Mouse (Mus musculus): ENCODE measurements around the gene Gnao1. TPM values are rescaled to one million over a fixed set of nuclear protein-coding genes. Genes with fewer than 3 reads are reported as not detected.

Gene Gnao1
- polyA plus RNA-seq, 1 experiment from 2014 or later = 242 TPM

DNA sequence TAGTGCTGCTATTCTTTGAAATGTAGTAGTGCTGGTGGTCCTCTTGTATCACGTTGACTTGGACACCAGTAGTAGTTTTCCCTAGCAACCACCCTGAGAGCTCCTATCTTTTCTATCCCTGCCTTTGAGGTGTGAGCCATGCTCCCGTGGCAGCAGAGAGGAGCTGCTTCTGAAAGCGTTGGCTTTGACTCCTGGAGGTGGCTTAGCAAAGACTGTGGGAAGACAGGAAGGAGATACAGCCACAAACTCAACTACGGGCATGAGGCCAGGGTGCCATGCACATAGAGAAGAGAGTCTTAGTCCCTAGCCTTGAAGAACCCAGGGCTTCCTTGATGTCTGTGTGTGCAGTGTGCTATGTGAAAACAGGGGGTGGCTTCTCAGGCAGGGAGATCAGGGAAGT, 10.2 kb downstream of the Gnao1 start:
- H3K4me1 ChIP-seq = peaks cover 32% of the 10 kb centered on the region
- H3K9ac ChIP-seq = no peak overlapping the region
- H3K9me3 ChIP-seq = no peaks in the 10 kb centered on the region
- peaks cover 23% of the 10 kb centered on the region; the same call in 1 of the 2 replicates for H3K36me3 ChIP-seq (replicated peaks)
- H3K27ac ChIP-seq = no peak overlapping the region
- 88% methylated on average over 4 of the region's 4 CpGs for WGBS
- no peak overlapping the region for H3K4me2 ChIP-seq
- no peak for ATAC-seq (replicated peaks)
- no peak overlapping the region for H3K4me3 ChIP-seq
- no peaks in the 10 kb centered on the region for H3K27me3 ChIP-seq (replicated peaks)

DNA sequence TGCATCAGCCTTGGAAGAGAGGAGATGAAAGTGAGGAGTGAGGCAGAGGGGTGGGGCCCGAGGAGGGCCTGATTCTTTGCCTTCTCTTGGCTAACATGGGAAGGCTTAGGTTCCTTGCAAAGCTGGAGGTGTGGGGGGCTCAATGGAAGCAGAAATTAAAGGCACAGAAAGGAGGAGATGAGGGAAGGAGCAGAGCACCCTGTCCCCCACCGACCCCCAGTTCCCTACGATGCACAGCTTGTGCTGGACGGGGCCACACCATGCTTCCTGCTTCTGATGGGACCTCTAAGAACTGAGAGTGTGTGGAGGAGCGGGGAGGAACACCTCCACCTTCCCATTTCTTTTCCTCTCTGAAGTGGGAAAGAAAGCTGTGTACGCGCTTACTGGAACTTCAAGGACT, 11.6 kb downstream of the Gnao1 start:
- 89% methylated on average over 7 of the region's 7 CpGs for WGBS
- Histone ChIP-seq H3K9ac (no peak overlapping the region), H3K4me2 (no peak overlapping the region), H3K4me3 (no peak overlapping the region), H3K27me3 (replicated peaks) (no peaks in the 10 kb centered on the region), H3K27ac (no peak overlapping the region), H3K9me3 (no peaks in the 10 kb centered on the region), H3K4me1 (peaks cover 18% of the 10 kb centered on the region), H3K36me3 (replicated peaks) (peaks cover 23% of the 10 kb centered on the region; the same call in 1 of the 2 replicates)
- ATAC-seq (replicated peaks) = no peak

DNA sequence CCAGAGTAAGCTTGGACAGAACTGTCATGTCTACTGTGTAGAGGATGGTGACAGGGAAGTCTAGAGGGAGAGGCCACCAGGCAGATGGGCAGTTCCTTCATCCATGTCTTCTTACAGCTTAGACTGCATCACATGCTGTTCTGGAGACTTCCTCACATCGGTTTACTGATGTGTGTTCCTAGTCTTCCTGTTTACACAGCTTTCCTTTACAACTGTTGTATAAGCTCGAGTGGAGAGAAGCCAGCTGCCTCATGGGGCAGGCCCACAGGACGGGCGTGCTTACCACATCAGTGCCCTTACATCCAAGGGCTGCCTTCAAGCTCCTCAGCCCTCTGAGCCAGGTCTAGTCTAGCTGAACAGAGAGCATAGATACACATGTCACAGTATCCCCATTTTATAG, 15.6 kb downstream of the Gnao1 start:
- no peak overlapping the region for H3K27ac ChIP-seq
- H3K9me3 ChIP-seq = no peaks in the 10 kb centered on the region
- no peak overlapping the region for H3K9ac ChIP-seq
- no peak overlapping the region for H3K4me3 ChIP-seq
- ATAC-seq (replicated peaks) = no peak
- WGBS = 69% methylated on average over 4 of the region's 4 CpGs
- H3K36me3 ChIP-seq (replicated peaks) = peaks cover 7% of the 10 kb centered on the region; the same call in 1 of the 2 replicates
- H3K4me2 ChIP-seq = no peak overlapping the region
- H3K4me1 ChIP-seq = peaks cover 10% of the 10 kb centered on the region; the same call in 1 of the 2 replicates
- no peaks in the 10 kb centered on the region for H3K27me3 ChIP-seq (replicated peaks)

DNA sequence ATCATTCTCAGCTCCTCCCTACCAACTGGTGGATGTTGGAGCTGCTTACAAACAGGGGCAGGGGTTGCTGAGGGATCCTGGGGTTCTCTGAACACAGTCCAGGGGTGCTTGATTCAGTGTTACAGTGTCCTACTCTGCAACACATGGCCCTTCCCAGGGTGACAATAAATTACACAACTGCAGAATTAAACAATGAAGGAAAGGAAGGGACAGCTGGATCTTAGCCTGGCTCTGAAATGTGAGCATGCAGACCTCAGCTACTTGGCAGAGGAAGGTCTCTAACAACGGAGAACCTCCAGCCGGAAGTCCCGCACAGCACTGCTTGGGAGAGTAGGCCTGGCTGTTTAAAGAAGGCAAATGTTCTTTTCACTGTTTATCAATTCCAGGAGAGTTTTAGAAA, 20.9 kb downstream of the Gnao1 start:
- Histone ChIP-seq H3K27ac (0 out of 2 replicates have a peak overlapping the region, but pooled peaks have one; percentile 8), H3K4me1 (peaks cover 54% of the 10 kb centered on the region), H3K4me2 (no peak overlapping the region), H3K36me3 (replicated peaks) (no peaks in the 10 kb centered on the region), H3K9ac (no peak overlapping the region; the same call in 1 of the 2 replicates), H3K27me3 (replicated peaks) (no peaks in the 10 kb centered on the region), H3K4me3 (no peak overlapping the region), H3K9me3 (no peaks in the 10 kb centered on the region)
- 80% methylated on average over 3 of the region's 3 CpGs for WGBS
- no peak for ATAC-seq (replicated peaks)

DNA sequence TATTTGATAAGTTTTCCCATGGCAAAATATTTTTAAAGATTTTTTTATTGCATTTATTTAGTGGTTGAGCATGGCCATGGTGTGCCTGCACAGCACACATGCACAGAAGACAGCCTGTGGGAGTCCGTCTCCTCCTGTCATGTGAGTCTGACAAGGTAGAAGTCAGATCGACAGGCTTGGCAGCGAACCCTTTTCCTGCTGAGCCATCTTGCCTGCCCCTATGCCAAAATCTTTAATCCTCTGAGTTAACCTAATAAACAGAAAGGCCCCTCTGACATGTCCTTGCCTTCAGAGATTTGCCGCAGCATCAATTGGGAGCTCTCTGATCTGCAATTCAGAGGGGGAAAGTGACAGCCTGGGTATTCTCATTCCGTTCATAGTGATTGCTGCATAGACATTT, 26.0 kb downstream of the Gnao1 start:
- no peaks in the 10 kb centered on the region for H3K9me3 ChIP-seq
- H3K4me2 ChIP-seq = no peak overlapping the region
- no peaks in the 10 kb centered on the region for H3K27me3 ChIP-seq (replicated peaks)
- peaks cover 89% of the 10 kb centered on the region for H3K4me1 ChIP-seq
- 18% methylated on average over 5 of the region's 5 CpGs for WGBS
- H3K4me3 ChIP-seq = no peak overlapping the region
- no peaks in the 10 kb centered on the region for H3K36me3 ChIP-seq (replicated peaks)
- no peak overlapping the region for H3K27ac ChIP-seq
- ATAC-seq (replicated peaks) = no peak
- no peak overlapping the region for H3K9ac ChIP-seq

DNA sequence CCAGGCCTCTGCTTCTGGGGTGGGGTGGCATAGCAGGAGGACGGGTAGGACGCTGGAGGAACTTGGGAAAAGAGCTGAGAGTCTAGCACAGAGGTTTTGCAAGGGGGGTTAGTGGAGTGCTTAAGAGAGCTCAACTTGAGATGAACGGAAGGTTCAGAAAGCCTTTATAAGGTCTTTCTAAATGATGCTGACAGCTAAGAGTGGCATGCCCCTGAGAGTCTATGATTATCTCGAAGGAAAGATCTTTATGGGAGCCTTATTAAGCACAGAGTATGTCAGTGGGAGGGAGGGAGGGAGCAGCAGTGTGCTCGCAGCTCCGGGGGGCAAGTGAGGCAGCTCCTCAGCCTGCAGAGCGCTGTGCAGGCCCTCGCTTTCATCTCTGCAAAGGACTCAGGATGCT, 29.3 kb downstream of the Gnao1 start:
- H3K4me2 ChIP-seq = no peak overlapping the region
- peak; percentile 28; the same call in 1 of the 2 replicates for ATAC-seq (replicated peaks)
- WGBS = 14% methylated on average over 8 of the region's 8 CpGs
- H3K27me3 ChIP-seq (replicated peaks) = no peaks in the 10 kb centered on the region
- H3K36me3 ChIP-seq (replicated peaks) = no peaks in the 10 kb centered on the region
- H3K27ac ChIP-seq = no peak overlapping the region
- no peak overlapping the region for H3K9ac ChIP-seq
- no peak overlapping the region for H3K4me3 ChIP-seq
- peaks cover 90% of the 10 kb centered on the region for H3K4me1 ChIP-seq
- no peaks in the 10 kb centered on the region for H3K9me3 ChIP-seq

DNA sequence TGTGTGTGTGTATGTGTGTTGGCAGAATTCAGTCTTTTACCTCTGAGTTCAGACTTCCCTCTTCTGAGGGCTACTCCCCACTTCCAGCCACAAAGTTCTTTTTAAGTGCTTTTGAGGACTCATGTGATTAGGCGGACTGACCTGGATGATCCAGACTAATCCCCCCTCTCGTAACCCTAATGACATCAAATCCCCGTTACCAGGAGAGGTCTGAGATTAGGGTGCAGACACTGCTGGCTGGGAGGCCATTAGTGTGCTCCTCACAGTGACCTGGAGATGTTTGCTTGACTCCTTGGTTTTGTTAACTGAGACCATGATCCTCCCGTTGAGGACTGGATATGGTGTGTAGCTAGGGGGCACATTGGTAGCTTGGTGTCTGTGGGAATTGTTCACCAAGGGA, 30.7 kb downstream of the Gnao1 start:
- no peak overlapping the region for H3K4me2 ChIP-seq
- peaks cover 84% of the 10 kb centered on the region for H3K4me1 ChIP-seq
- H3K27ac ChIP-seq = peak overlapping the region; percentile 53; the same call in 1 of the 2 replicates
- 38% methylated on average over 4 of the region's 4 CpGs for WGBS
- no peak overlapping the region for H3K4me3 ChIP-seq
- no peak overlapping the region for H3K9ac ChIP-seq
- ATAC-seq (replicated peaks) = 0 out of 2 replicates have a peak, but pooled peaks have one; percentile 2
- H3K9me3 ChIP-seq = no peaks in the 10 kb centered on the region
- no peaks in the 10 kb centered on the region for H3K27me3 ChIP-seq (replicated peaks)
- no peaks in the 10 kb centered on the region for H3K36me3 ChIP-seq (replicated peaks)

DNA sequence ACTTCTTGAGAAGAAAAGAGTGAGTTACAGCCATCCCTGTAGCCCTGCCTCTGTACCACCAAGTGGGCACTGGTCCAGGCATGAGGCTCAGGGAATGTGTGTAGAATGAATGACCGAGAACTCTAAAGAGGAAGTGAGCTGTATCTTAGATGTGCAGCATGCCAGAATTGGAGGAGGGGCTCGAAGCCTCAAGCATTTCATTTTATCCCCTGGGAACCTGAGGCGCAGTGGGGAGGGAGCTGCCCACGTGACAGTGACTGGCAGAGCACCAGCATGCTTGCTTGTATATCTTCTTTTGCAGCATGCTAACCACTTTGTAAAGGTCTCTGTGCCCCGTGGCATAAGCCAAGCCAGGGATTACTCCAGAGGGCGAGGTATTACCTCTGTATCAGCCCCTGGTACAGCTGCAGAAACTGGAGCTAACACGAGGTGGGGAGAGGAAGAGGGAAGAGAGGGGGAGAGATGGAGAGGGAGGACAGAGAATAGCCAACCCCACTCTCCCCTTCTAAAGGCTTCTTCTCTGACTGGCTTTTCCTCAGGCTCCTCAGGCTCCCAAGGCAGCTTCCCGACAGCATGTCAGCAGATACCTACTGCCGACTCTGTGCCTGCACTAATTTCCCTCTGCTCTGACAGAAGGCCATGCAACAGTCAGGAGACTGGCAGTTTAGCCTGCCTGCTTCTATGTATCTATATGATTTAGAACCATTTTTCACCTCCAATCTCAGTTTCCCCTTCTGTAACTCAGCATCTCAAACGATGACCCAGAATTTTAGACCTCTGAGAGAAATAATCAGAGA, 31.4 kb downstream of the Gnao1 start:
- ATAC-seq (replicated peaks) = peak; percentile 38
- H3K4me1 ChIP-seq = peaks cover 77% of the 10 kb centered on the region
- H3K9ac ChIP-seq = no peak overlapping the region

DNA sequence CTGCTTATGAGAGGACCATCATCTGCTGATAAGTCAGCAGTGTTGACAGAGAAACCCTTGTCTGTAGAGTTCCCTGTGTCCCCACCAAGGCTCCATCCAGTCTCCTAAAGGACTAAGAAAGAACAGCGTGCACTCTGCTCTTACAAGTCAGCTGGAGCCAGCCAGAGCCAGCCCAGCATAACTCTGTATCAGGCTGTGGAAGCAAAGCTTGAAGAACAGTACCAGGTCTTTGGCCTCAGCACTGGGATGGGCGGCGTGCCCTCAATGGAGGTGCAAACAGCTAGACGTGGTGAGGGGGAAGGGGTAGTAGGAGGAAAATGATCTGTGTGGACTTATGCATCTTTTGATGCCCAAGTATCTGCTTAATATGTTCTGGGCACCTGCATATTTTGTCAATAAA, 32.8 kb downstream of the Gnao1 start:
- H3K9me3 ChIP-seq = no peaks in the 10 kb centered on the region
- ATAC-seq (replicated peaks) = no peak
- H3K4me2 ChIP-seq = no peak overlapping the region
- H3K4me3 ChIP-seq = no peak overlapping the region
- 89% methylated on average over 4 of the region's 4 CpGs for WGBS
- H3K27ac ChIP-seq = no peak overlapping the region
- peaks cover 69% of the 10 kb centered on the region for H3K4me1 ChIP-seq
- H3K27me3 ChIP-seq (replicated peaks) = no peaks in the 10 kb centered on the region
- no peak overlapping the region for H3K9ac ChIP-seq
- no peaks in the 10 kb centered on the region for H3K36me3 ChIP-seq (replicated peaks)

More for the DNA sequence above, 31.4 kb downstream of the Gnao1 start:
- H3K9me3 ChIP-seq = no peaks in the 10 kb centered on the region
- 24% methylated on average over 10 of the region's 10 CpGs for WGBS
- no peaks in the 10 kb centered on the region for H3K27me3 ChIP-seq (replicated peaks)
- peak overlapping the region; percentile 53 for H3K27ac ChIP-seq
- H3K4me2 ChIP-seq = no peak overlapping the region
- no peaks in the 10 kb centered on the region for H3K36me3 ChIP-seq (replicated peaks)
- H3K4me3 ChIP-seq = no peak overlapping the region

DNA sequence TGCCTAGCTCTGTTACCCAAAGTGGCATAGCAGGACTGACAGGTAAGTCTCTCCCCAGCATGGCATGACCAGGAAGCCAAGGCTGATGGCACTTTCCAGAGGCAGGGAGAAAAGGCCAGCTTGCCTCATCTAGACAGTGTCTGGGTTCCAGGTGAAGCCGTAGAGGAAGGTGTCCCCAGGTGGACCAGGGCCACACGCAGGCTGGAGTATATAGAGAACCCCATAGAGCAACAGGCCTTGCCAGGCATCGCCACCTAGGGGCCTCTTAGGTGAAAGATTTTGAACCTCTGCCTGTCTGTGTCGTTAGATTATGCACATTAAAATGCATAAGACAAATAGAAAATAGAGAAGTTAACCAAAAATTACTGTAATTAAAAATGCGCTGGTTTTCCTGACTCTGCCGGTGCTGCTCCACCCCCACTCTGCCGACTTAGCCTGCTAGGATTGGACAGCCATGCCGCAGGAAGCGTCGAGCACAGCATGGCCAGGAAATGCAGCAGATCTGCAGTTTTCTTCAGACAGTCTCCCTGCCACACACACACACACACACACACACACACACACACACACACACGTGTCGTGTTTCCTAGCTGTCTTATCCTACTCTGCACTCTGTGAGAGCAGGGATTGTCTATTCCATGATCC, 34.2 kb downstream of the Gnao1 start:
- Histone ChIP-seq H3K9ac (no peak overlapping the region), H3K4me1 (peaks cover 55% of the 10 kb centered on the region), H3K9me3 (no peaks in the 10 kb centered on the region), H3K27me3 (replicated peaks) (no peaks in the 10 kb centered on the region), H3K4me2 (no peak overlapping the region), H3K4me3 (no peak overlapping the region), H3K36me3 (replicated peaks) (no peaks in the 10 kb centered on the region), H3K27ac (no peak overlapping the region)
- WGBS = 39% methylated on average over 12 of the region's 12 CpGs
- ATAC-seq (replicated peaks) = peak; percentile 16; the same call in 1 of the 2 replicates

DNA sequence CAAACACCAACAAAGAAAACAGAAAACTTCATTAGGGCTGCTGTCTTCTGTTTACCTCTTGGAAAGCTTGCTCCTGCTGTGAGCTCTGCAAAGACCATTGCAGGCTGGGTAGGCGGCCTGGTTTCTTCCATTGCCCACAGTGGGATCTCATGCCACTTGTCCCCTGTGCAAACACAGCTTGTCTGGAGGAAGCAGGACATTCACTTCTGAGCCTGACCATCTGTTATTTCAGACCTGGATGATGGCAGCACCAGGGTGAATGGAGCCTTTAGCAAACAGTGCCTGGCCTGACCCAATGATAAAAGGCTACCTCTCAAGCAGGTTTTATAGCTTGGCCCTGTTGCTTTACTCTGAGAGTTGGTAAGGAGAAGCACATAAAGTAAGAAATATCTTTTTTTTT, 35.4 kb downstream of the Gnao1 start:
- Histone ChIP-seq H3K27ac (no peak overlapping the region), H3K9me3 (no peaks in the 10 kb centered on the region), H3K9ac (no peak overlapping the region), H3K36me3 (replicated peaks) (no peaks in the 10 kb centered on the region), H3K27me3 (replicated peaks) (no peaks in the 10 kb centered on the region), H3K4me1 (peaks cover 43% of the 10 kb centered on the region), H3K4me2 (no peak overlapping the region), H3K4me3 (no peak overlapping the region)
- WGBS = 78% methylated on average over 1 of the region's 1 CpGs
- ATAC-seq (replicated peaks) = no peak

DNA sequence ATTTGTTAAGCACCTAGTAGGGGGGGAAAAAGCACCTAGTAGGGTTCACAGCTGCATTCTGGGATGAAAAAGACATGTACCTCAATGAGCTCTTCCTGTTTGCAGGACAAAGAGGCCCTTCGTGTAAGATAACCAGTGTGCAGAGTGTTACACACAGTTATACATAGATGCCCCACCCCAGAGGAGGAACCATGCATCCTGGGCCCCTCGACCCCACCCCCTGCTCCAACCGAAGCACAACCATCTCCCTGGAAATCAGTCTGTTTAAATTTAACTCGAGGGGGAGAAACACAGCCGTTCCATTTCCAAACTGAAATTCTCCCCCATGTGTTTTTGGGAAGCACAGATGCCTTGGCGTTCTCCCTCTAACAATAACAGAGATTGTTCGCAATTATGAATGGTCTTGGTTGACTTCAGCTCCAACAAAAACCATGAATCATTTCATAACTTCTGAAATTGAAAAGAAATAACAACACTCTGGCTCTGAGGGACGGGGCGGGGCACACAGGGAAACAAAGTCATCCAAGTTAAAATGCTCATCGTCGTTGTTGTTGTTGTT, 42.4 kb downstream of the Gnao1 start:
- Histone ChIP-seq H3K4me1 (peaks cover 22% of the 10 kb centered on the region), H3K27me3 (replicated peaks) (no peaks in the 10 kb centered on the region)
- 84% methylated on average over 11 of the region's 11 CpGs for WGBS

More for the DNA sequence above, 42.4 kb downstream of the Gnao1 start:
- no peak overlapping the region for H3K9ac ChIP-seq
- no peaks in the 10 kb centered on the region for H3K9me3 ChIP-seq
- H3K27ac ChIP-seq = no peak overlapping the region
- no peaks in the 10 kb centered on the region for H3K36me3 ChIP-seq (replicated peaks)
- no peak overlapping the region for H3K4me2 ChIP-seq
- ATAC-seq (replicated peaks) = no peak
- H3K4me3 ChIP-seq = no peak overlapping the region

Data from midbrain, embryonic 15.5 days (tissue).